Mouse (Mus musculus): ENCODE measurements around the gene Elk3. TPM values are rescaled to one million over a fixed set of nuclear protein-coding genes. Genes with fewer than 3 reads are reported as not detected.

The Elk3 gene
- polyA plus RNA-seq, 1 experiment = 37.4 TPM

DNA sequence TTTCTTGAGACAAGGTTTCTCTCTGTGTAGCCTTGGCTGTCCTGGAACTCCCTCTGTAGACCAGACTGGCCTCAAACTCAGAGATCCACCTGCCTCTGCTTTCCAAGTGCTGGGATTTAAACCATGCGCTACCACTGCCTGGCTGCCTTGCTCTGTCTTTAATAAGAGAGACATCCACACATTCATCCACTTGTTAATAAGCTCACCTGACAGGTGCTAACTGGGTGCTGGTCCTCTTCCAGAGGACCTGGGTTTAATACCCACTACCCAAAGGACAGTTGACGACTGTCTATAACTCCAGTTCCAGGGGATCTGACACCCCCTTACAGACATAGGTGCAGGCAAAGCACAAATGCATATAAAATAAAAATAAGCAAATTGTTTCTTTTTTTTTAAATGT lies 13.5 kb upstream of the Elk3 start:
- TF ChIP-seq CTCF (IDR thresholded peaks at IDR 0.05; ENCODE audit: extremely low read depth, insufficient read depth, insufficient read length, insufficient replicate concordance) (no peak), POLR2A (IDR thresholded peaks at IDR 0.05; ENCODE audit: low read depth, low read length) (no peak)

DNA sequence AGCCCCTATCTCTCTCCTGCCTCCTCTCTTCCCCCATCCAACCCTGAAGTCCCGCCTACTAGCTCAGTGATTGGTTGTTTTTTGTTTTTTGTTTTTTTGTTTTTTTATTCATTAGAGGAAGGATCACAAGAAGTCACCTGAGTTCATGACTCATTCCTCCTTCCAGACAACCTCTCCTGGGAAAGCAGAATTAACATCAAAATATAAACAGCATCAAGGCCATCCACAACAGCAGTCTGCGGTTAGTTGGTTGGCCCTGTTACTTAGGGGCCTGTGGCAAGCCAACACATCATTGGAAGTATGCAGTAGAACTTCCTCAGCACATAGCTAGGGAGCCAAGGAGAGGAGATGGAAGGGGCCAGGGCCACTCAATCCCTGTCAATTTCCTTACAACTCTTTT lies 12.7 kb upstream of the Elk3 start:
- Histone ChIP-seq H3K4me3 (ENCODE audit: extremely low read depth, insufficient read depth, insufficient read length) (no peak overlapping the region), H3K4me1 (ENCODE audit: control insufficient read depth, insufficient read depth, insufficient read length) (peaks cover 18% of the 10 kb centered on the region), H3K36me3 (ENCODE audit: control insufficient read depth, insufficient read depth, low read length) (no peaks in the 10 kb centered on the region), H3K27ac (ENCODE audit: insufficient read depth, low read length) (no peak overlapping the region), H3K27me3 (ENCODE audit: control insufficient read depth, insufficient read depth, low read length) (no peaks in the 10 kb centered on the region)
- no peak for TF ChIP-seq POLR2A (IDR thresholded peaks at IDR 0.05; ENCODE audit: low read depth, low read length)
- no peak for TF ChIP-seq CTCF (IDR thresholded peaks at IDR 0.05; ENCODE audit: extremely low read depth, insufficient read depth, insufficient read length, insufficient replicate concordance)
- 88% methylated on average over 2 of the region's 2 CpGs for WGBS
- no peak for DNase-seq (ENCODE audit: low read depth in 1 of 2, low spot score in 2 of 2)

More for the DNA sequence above, 13.5 kb upstream of the Elk3 start:
- H3K36me3 ChIP-seq (ENCODE audit: control insufficient read depth, insufficient read depth, low read length) = no peaks in the 10 kb centered on the region
- WGBS = 95% methylated on average over 2 of the region's 2 CpGs
- no peak for DNase-seq (ENCODE audit: low read depth in 1 of 2, low spot score in 2 of 2)
- H3K27ac ChIP-seq (ENCODE audit: insufficient read depth, low read length) = no peak overlapping the region
- H3K27me3 ChIP-seq (ENCODE audit: control insufficient read depth, insufficient read depth, low read length) = no peaks in the 10 kb centered on the region
- no peak overlapping the region for H3K4me3 ChIP-seq (ENCODE audit: extremely low read depth, insufficient read depth, insufficient read length)
- H3K4me1 ChIP-seq (ENCODE audit: control insufficient read depth, insufficient read depth, insufficient read length) = peaks cover 18% of the 10 kb centered on the region

- H3K36me3 ChIP-seq (ENCODE audit: control insufficient read depth, insufficient read depth, low read length) = no peaks in the 10 kb centered on the region
- peaks cover 16% of the 10 kb centered on the region for H3K4me1 ChIP-seq (ENCODE audit: control insufficient read depth, insufficient read depth, insufficient read length)
- H3K4me3 ChIP-seq (ENCODE audit: extremely low read depth, insufficient read depth, insufficient read length) = no peak overlapping the region
- no peak overlapping the region for H3K27ac ChIP-seq (ENCODE audit: insufficient read depth, low read length)
- TF ChIP-seq CTCF (IDR thresholded peaks at IDR 0.05; ENCODE audit: extremely low read depth, insufficient read depth, insufficient read length, insufficient replicate concordance) = no peak
- no peak for TF ChIP-seq POLR2A (IDR thresholded peaks at IDR 0.05; ENCODE audit: low read depth, low read length)
- no peaks in the 10 kb centered on the region for H3K27me3 ChIP-seq (ENCODE audit: control insufficient read depth, insufficient read depth, low read length)
- DNase-seq (ENCODE audit: low read depth in 1 of 2, low spot score in 2 of 2) = no peak
These were observed 10.8 kb upstream of the Elk3 start for GRCm38 (mm10) chr10:93321763-93322162.

GRCm38 (mm10) chr10:93320148-93320547 lies 9.2 kb upstream of the Elk3 start:
- no peak for TF ChIP-seq CTCF (IDR thresholded peaks at IDR 0.05; ENCODE audit: extremely low read depth, insufficient read depth, insufficient read length, insufficient replicate concordance)
- TF ChIP-seq POLR2A (IDR thresholded peaks at IDR 0.05; ENCODE audit: low read depth, low read length) = no peak
- no peaks in the 10 kb centered on the region for H3K36me3 ChIP-seq (ENCODE audit: control insufficient read depth, insufficient read depth, low read length)
- DNase-seq (ENCODE audit: low read depth in 1 of 2, low spot score in 2 of 2) = no peak
- H3K4me3 ChIP-seq (ENCODE audit: extremely low read depth, insufficient read depth, insufficient read length) = no peak overlapping the region
- H3K27me3 ChIP-seq (ENCODE audit: control insufficient read depth, insufficient read depth, low read length) = no peaks in the 10 kb centered on the region
- peaks cover 3% of the 10 kb centered on the region; the same call in 1 of the 2 replicates for H3K4me1 ChIP-seq (ENCODE audit: control insufficient read depth, insufficient read depth, insufficient read length)
- WGBS = 72% methylated on average over 4 of the region's 4 CpGs
- no peak overlapping the region for H3K27ac ChIP-seq (ENCODE audit: insufficient read depth, low read length)

- DNase-seq (ENCODE audit: low read depth in 1 of 2, low spot score in 2 of 2) = no peak
- 51% methylated on average over 7 of the region's 7 CpGs for WGBS
- Histone ChIP-seq H3K27ac (ENCODE audit: insufficient read depth, low read length) (no peak overlapping the region), H3K36me3 (ENCODE audit: control insufficient read depth, insufficient read depth, low read length) (no peaks in the 10 kb centered on the region), H3K4me1 (ENCODE audit: control insufficient read depth, insufficient read depth, insufficient read length) (no peaks in the 10 kb centered on the region; the same call in 1 of the 2 replicates), H3K27me3 (ENCODE audit: control insufficient read depth, insufficient read depth, low read length) (no peaks in the 10 kb centered on the region), H3K4me3 (ENCODE audit: extremely low read depth, insufficient read depth, insufficient read length) (no peak overlapping the region)
- TF ChIP-seq POLR2A (IDR thresholded peaks at IDR 0.05; ENCODE audit: low read depth, low read length) = no peak
- TF ChIP-seq CTCF (IDR thresholded peaks at IDR 0.05; ENCODE audit: extremely low read depth, insufficient read depth, insufficient read length, insufficient replicate concordance) = no peak
These were observed 8.7 kb upstream of the Elk3 start for GRCm38 (mm10) chr10:93319526-93320063.

DNA sequence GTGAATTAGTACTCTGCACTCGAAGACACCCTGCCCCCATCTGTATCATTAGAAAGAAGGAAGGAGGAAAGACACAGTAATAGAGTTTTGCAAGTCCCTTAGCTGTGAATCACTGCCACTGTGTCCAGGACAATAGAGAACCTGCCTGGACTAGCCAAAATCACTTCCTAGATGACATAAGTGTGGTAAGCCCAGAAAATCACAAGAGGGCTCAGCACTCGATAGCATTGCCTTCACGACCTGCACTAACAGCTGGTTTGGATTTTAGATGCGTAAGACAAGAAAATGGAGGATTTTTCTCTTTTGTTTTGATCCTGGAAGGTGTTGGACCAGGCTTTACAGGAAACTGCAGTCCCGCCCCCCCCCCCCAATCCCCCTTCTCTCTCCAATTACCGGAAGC lies 6.0 kb upstream of the Elk3 start:
- Histone ChIP-seq H3K4me1 (ENCODE audit: control insufficient read depth, insufficient read depth, insufficient read length) (peaks cover under 1% of the 10 kb centered on the region; the same call in 1 of the 2 replicates), H3K27ac (ENCODE audit: insufficient read depth, low read length) (no peak overlapping the region), H3K27me3 (ENCODE audit: control insufficient read depth, insufficient read depth, low read length) (no peaks in the 10 kb centered on the region), H3K4me3 (ENCODE audit: extremely low read depth, insufficient read depth, insufficient read length) (no peak overlapping the region), H3K36me3 (ENCODE audit: control insufficient read depth, insufficient read depth, low read length) (no peaks in the 10 kb centered on the region)
- WGBS = 35% methylated on average over 6 of the region's 6 CpGs
- no peak for DNase-seq (ENCODE audit: low read depth in 1 of 2, low spot score in 2 of 2)
- TF ChIP-seq POLR2A (IDR thresholded peaks at IDR 0.05; ENCODE audit: low read depth, low read length) = no peak
- TF ChIP-seq CTCF (IDR thresholded peaks at IDR 0.05; ENCODE audit: extremely low read depth, insufficient read depth, insufficient read length, insufficient replicate concordance) = no peak

DNA sequence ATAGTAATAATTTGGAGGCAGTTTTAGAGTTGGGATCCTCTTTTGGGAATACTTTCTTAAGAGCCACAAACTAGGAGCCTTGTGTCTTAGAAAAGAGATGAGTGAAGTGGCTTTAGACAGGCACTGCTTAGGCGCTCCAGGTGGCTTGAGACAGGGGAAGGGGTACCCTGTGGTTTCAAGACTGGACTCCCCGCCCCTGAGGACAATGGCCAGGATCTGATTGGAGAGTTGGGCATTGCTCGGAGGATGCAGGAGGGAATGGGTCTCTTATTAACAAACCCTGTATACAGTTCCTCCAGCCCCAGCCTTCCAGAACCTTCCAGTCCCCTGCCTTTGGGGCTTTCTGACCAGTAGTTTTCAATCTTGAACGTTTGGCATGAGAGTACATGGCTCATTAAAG lies 641 bp upstream of the Elk3 start:
- H3K4me3 ChIP-seq (ENCODE audit: extremely low read depth, insufficient read depth, insufficient read length) = no peak overlapping the region
- no peaks in the 10 kb centered on the region for H3K27me3 ChIP-seq (ENCODE audit: control insufficient read depth, insufficient read depth, low read length)
- no peak overlapping the region for H3K27ac ChIP-seq (ENCODE audit: insufficient read depth, low read length)
- 55% methylated on average over 4 of the region's 4 CpGs for WGBS
- H3K4me1 ChIP-seq (ENCODE audit: control insufficient read depth, insufficient read depth, insufficient read length) = peaks cover 5% of the 10 kb centered on the region; the same call in 1 of the 2 replicates
- no peak for TF ChIP-seq POLR2A (IDR thresholded peaks at IDR 0.05; ENCODE audit: low read depth, low read length)
- no peak for TF ChIP-seq CTCF (IDR thresholded peaks at IDR 0.05; ENCODE audit: extremely low read depth, insufficient read depth, insufficient read length, insufficient replicate concordance)
- DNase-seq (ENCODE audit: low read depth in 1 of 2, low spot score in 2 of 2) = no peak
- H3K36me3 ChIP-seq (ENCODE audit: control insufficient read depth, insufficient read depth, low read length) = no peaks in the 10 kb centered on the region
